18 mouse cellular contexts compared by ENCODE assay signal in the genomic region with DNA sequence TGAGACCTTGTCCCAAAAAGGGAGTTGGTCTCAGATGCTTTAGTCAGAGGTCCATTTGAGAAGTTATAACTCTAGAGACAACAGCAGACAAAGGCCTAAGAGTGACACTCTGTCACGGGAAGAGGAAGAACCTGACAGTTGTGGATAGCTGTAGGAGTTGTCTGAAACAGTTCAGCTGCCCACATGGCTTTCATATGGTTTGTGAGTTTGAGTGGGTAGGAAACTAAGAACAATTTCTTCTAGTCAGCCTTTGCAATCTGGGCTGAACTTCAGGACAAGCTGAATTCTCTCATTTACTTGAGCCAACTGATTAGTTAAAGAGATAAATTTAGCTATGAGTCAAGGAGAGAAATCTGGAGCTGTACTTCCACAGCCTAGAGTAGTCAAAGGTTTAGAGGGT. TPM values are rescaled to one million over a fixed set of nuclear protein-coding genes. Genes with fewer than 3 reads are reported as not detected.
DNase-seq lines count a peak whose midpoint lies in the region; TF ChIP-seq lines count a peak whose summit lies in the region.
"Not testable (repeated sequence)": the region's sequence is repeated elsewhere in the genome, so short reads cannot be mapped to it uniquely, and the experiment has no call there.
"Had no signal": no experiment of that assay in that cellular context is flagged by ENCODE, and none has a peak within 500 bp of the region (broad histone marks: within the 10 kb centered on the region; RNA-seq: fewer than 3 reads in every experiment).

No protein-coding gene starts in this region.

- H3K27ac ChIP-seq in layer of hippocampus, adult 2 months = peak overlapping the region; percentile 39; the same call in 1 of the 2 replicates
- H3K27ac ChIP-seq in left cerebral cortex, adult 2 months = peak overlapping the region; percentile 15; the same call in 1 of the 2 replicates

- intact Hi-C loops in left cerebral cortex, adult 2 months (cut with DNase I) = not testable (repeated sequence)

- peak; percentile 68 for DNase-seq in brain, adult 2 months (ENCODE audit: low read depth, low spot score)
- DNase-seq in frontal cortex, postnatal 36 days (ENCODE audit: low spot score in 2 of 2) = peak; percentile 6 to 23
- DNase-seq in layer of hippocampus, adult 2 months (ENCODE audit: low spot score in 2 of 2) = peak; percentile 22 to 28
- peak; percentile 52 for DNase-seq in layer of hippocampus, adult 9-11 months
- DNase-seq in left cerebral cortex, adult 2 months (ENCODE audit: extremely low spot score in 1 of 2, low spot score in 2 of 2) = not testable (repeated sequence)
- DNase-seq in right cerebral cortex, adult 18-20 months = peak; percentile 51
- DNase-seq in telencephalon, adult 2 months (ENCODE audit: low read depth, low spot score) = peak; percentile 17

- TF ChIP-seq CTCF in layer of hippocampus, adult 2 months (conservative IDR thresholded peaks at IDR 0.05); left cerebral cortex, adult 2 months (IDR thresholded peaks at IDR 0.05): not testable (repeated sequence)

- H3K4me3 ChIP-seq in layer of hippocampus, adult 2 months; left cerebral cortex, adult 2 months: not testable (repeated sequence)

RNA-seq across cellular contexts. Expression of gene 9230113P08Rik, which starts 15.1 kb away (rescaled TPM):
- not detected for total RNA-seq in layer of hippocampus, adult 2 months (2021)
- under 1 TPM in 1 of 2 experiments, not detected in 1; 0.16 TPM for total RNA-seq in left cerebral cortex, adult 2 months (2021)
- total RNA-seq: adrenal gland, adult 8-10 months; adrenal gland, postnatal 25 days; ES-E14; gastrocnemius, adult 18-20 months; gastrocnemius, postnatal 10 days; gastrocnemius, postnatal 36 days; granulocyte monocyte progenitor cell, adult 5-6 weeks; heart, adult 2 months; heart, postnatal 14 days; heart, postnatal 4 days; hindbrain, postnatal 0 days had no signal

RNA-seq across cellular contexts. Expression of gene 9230110F15Rik, which starts 49.2 kb away (rescaled TPM):
- total RNA-seq in layer of hippocampus, adult 2 months (2021) = not detected
- total RNA-seq in left cerebral cortex, adult 2 months (2021) = not detected
- total RNA-seq: adrenal gland, adult 8-10 months; adrenal gland, postnatal 25 days; ES-E14; gastrocnemius, adult 18-20 months; gastrocnemius, postnatal 10 days; gastrocnemius, postnatal 36 days; granulocyte monocyte progenitor cell, adult 5-6 weeks; heart, adult 2 months; heart, postnatal 14 days; heart, postnatal 4 days; hindbrain, postnatal 0 days had no signal
